Mouse (Mus musculus) heart, postnatal 0 days (tissue): ENCODE measurements around the gene Prkn.

Experiments used
- CTCF ChIP-seq: IDR thresholded peaks from 2 replicates; pipeline ENCODE4 v1.5.1; 2016; ENCODE audit warnings: antibody characterized with exemption, control low read depth, low read depth
- EP300 ChIP-seq: IDR thresholded peaks from 2 replicates; pipeline ENCODE4 v1.6.1; 2016; ENCODE audit warnings: antibody characterized with exemption, low read depth

DNA sequence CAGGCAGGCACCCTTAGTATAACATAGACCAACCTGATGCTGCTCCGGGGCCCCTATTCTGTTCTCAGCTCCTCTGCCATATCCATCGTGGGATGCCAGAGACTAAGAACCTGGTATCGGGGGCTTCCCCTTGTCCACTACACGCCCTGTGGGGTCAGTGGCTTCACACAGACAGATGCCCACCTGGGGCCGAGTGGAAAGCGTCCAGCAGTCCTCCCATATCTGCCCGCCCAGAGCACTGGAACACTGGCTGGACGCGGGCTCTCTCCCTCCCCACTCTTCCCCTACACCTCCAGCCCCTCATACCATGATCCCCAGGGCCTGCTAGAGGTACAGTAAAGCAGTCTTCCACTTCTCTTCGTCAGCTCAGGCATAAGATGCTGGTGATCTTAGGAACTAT is 277.3 kb downstream of the Prkn start:
- TF ChIP-seq CTCF: no peak
- no peak for TF ChIP-seq EP300
